Mouse (Mus musculus) adipocyte (in vitro differentiated cells): Measurements from ENCODE around the gene S1pr5.
A peak's percentile ranks its signal among the peaks of the same experiment; 100 is the strongest.
"Not testable (repeated sequence)": the region's sequence is repeated elsewhere in the genome, so short reads cannot be mapped to it uniquely, and the experiment has no call there.

Experiments used
- DNase-seq: peaks from one replicate; pipeline ENCODE4 v3.0.0-alpha.2; 2016; ENCODE audit warnings: low spot score

Gene S1pr5

DNA sequence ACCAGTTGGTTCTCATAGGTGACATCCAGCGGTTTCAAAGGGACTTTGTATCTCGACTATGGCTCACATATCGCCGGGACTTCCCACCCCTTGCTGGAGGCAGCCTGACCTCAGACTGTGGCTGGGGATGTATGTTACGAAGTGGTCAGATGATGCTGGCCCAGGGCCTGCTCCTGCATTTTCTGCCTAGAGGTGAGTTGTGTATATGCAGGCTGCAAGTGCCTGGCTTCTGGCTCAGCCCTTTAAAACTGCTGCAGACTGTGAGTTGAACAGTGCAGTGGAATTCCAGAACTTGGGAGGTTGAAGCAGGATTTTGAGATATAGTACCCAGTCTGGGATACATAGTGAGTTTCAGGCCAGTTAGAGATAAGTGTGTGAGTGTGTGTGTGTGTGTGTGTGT lies 18.6 kb upstream of the S1pr5 start:
- DNase-seq = no peak

DNA sequence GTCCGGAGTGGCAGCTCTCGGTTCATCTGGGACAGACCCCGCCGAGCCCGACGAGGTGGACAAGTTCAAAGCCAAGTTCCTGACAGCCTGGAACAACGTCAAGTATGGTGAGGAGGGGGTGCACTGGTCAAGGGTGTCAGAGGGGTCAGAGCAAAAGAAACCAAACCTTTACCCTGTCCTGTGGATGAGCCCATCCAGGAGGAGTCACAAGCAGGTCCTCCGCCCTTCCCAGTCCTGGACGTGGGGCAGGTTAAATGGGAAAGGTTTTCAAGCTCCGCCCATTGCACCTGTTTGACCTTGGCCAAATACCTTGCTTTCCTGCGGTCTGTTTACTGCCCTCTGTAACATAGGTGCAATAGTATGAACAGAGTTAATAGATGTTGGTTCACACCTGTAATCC lies 17.4 kb upstream of the S1pr5 start:
- no peak for DNase-seq

DNA sequence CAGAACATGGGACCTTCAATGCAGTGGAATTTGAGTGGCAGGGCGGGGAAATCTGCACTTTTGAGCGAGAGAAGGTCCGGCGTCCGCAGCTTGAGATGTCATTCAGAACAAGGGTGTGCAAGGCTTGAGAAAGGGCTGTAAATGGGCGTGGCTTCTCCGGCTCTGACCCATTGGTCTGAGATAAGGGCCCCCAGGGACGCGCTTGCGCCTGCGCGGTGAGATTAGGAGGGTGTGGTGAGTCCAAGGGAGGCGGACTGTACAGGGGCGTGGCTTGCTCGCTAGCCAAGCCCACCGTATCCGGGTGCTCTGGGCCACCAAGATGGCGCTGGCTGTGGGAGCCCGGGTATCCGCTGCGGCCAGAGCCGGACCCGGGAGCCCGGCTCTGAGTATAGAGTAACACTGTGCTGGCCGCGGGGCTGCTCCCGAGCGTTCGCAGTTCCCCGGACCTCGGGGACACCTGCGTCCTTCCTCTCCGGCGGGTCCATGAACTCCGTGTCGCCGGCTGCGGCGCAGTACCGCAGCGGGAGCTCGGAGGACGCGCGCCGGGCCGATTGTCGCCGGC lies 16.8 kb upstream of the S1pr5 start, which contains the start of gene Atg4d:
Gene Atg4d, plus strand, starts transcription at position 294 of the 562 bp plus-strand sequence.
- DNase-seq = peak; percentile 99

DNA sequence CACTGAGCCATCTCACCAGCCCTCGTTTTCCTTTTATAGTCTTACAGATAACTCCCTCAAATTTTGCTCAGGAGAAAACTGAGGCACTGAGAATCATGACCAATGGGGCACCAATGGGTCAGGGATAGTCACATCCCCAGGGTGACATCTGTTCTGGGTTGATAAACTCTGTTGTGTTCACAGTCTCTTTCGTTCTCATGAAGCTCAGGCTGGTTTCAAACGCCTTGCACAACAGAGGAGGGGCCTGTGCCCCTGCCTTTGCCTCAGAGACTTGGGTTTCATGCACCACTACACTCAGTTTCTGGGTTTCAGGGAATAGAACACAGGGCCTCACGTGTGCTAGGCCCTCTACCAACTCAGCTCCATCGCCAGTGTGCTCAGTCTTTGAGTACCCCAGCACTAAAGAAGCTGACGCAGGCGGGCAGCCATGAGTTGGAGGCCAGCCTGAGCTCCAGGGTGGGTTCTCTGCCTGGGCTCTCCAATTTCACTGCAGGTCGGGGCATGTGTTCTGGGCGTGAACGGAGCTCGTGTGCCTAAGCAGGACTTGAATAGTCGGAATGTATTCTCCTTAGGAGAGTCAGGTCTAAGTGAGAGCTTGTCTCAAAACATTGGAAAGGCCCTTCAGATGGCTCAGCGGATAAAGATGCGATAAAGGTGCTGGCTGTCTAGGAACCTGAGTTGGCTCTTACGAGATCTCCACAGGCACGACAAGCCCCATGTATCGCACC lies 16.2 kb upstream of the S1pr5 start:
- DNase-seq = no peak

DNA sequence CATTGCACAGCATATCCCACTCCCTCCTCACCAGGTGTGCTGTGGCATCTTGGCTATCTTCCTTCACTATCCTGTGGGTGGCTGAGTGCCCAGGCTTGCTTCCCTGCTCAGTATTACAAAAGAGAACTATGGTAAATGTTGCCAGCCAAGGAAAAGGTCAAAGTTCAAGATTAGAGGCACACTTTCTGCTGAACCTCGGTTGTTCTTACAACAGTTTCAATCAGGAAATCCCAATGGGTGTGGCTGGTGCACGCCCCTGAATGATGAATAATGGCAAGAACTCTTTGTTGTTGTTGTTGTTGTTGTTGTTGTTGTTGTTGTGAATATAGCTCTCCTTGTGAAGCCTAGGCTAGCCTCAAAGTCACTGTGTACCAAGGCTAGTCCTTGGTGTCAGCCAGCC lies 13.6 kb upstream of the S1pr5 start:
- peak; percentile 61 for DNase-seq

DNA sequence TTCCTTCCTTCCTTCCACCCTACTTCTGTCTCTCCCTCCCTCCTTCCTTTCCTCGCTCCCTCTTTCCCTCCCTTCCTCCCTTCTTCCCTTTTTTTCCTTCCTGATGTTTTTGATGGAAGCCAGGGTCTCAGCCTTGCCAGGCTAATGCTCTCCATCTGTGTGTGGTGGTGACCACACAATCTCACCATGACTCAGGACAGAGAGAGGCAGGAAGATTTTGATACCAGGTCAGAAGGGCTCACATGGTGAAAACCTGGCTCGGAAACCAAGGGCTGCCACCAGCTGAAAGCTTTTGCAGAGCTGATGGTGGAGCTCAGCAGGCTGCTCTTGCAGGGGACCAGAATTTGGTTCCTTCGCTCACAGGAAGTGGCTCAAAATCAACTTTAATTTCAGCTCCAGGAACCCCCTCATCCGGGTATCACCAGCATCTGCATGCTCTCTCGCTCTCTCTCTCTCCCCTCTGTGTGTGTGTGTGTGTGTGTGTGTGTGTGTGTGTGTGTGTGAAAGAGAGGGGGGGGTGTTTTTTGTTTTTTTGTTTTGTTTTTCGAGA lies 12.3 kb upstream of the S1pr5 start:
- DNase-seq = no peak

DNA sequence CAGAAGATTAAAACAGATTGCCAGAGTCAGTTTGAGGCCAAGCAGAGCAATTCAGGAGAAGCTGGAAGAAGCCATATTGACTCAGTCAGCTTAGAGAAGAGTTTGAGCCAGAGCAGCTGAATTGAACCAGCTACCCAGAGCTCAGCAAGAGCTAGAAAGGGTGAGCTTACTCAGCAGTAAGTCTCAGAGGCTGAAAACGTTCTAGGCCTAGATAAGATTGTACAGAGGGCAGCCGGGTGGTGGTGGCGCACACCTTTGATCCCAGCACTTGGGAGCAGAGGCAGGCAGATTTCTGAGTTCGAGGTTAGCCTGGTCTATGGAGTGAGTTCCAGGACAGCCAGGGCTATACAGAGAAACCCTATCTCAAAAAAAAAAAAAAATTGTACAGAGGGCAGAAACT lies 8.1 kb upstream of the S1pr5 start:
- not testable (repeated sequence) for DNase-seq

DNA sequence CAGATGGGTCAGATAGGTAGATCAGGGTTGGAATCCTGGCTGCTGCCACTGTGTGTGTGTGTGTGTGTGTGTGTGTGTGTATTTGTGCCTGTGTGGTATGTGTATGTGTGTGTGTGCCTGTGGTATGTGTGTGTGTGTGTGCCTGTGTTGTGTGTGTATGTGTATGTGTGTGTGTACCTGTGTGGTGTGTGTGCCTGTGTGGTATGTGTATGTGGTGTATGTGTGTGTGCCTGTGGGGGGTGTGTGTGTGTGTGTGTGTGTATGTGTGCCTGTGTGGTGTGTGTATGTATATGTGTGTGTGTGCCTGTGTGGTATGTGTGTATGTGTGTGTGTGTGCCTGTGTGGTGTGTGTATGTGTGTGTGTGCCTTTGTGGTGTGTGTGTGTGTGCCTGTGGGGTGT lies 6.4 kb upstream of the S1pr5 start:
- DNase-seq = no peak

DNA sequence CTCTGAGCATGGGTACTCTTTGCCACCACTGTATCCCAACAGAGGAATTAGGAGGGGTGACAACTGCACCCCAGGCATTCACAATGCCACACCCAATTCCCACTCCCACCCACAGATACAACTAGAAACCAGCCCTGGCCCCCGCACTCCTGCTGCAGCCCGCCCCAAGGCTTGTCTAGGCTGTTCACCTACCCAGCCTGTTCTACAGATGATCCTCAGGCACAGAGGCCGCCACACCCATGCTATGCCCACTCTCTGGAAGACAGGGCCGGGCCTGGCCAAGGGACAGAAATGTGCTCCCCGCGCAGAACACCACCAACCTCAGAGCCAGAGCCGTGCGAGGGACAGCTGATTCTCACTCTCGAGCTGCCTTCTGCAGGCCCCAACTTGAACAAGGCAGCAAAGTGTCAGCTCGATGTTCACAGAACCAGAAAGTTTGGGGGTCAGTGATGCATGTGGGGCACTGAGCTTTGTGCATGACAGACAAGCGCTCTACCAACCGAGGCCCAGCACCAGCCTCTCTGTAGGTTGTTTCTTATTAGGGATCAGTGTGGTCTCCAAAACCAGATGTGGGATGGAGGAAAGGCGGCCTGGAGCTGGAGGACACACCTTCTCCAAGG lies 3.0 kb upstream of the S1pr5 start:
- no peak for DNase-seq

DNA sequence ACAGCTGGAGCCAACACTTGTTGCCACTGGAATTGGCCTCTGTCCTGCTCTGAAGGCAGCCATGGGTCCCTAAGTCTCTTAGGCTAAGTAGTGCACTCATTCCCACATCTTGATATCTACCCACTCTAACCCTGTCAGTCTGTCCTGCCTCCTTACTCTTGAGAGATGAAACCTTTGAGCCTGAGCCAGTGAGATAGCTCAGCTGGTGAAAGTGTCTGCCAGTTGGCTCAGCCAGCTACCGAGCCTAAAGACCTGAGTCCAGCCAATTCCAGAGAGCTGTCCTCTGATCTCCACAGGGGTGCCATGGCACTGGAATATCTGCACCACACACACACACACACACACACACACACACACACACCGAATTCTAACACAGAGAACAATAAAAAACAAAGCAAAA lies 2.3 kb upstream of the S1pr5 start:
- DNase-seq = no peak

DNA sequence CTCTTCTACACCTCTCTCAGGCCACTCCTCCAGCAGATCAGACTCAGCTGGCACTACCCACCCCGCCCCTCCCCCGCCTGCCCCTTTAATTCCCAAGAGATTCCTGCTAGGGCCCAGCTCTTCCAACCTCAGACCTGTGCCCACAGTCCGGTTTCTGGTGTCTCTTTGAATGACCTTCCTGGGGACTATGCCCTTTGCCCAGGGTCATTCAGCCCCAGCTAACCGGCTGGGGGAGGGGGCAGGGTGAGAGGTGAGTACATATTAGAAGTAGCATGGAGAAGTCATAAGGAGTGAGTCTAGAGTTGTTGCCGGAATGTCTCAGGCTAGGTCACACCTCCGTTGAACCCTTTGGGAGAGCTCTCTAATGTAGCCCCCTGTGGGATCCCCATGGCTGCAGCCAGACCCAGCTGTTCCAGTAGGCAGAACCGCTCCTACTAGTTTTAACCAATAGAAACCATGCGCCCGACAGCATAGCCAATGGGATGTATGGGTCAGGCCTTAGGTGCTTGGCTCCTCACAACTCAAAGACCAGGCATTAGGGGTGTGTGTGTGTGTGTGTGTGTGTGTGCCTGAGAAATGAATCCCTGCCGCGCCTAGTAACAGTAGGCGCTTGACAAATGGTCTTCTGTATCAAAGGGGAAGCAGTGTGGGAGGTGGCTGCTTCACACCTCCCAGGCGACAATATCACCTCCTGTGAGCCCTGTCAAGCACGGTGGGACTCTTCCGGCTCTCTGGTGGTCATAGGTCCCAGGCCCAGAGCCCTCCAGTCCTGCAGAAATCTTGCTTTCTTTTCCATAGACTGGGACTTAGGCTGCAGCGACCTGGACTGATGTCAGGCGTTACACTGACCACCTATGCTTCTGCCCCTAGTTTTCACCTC lies 1.6 kb upstream of the S1pr5 start:
- no peak for DNase-seq

DNA sequence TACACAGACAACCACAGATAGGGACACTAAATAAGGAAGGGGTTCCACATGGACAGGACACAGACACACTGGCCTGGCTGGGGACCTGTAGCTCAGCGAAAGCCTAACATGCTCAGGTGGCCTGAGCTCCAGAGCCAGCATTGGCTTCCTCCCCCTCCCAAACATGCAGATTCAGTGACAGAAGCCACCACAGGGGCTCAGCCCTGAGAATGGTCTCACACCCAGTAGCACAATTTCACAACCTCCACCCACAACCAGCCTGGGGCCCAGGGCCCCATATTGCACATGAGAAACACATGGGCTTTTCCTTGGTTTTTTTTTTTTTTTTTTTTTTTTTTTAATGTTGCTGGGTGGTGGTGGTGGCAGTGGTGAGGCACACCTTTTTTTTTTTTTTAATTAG lies 1.9 kb downstream of the S1pr5 start:
- no peak for DNase-seq

DNA sequence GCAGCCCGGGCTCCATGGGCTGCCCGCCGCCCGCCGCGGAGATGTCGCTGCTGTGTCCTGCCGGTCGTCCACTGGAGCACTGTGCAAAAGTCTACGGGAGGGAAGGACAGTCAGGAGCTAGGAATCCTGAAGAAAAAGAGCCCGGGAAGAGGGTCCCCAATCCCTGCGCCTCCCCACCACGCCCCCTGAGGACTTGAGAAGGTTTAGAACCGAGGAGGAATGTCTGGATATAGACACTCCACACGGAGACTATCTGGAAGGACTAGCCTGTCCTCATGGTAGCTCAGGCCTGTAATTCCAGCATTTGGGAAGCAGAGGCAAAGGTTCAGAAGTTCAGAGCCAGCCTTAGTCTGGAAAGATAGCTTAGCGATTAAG lies 3.1 kb downstream of the S1pr5 start:
- no peak for DNase-seq

DNA sequence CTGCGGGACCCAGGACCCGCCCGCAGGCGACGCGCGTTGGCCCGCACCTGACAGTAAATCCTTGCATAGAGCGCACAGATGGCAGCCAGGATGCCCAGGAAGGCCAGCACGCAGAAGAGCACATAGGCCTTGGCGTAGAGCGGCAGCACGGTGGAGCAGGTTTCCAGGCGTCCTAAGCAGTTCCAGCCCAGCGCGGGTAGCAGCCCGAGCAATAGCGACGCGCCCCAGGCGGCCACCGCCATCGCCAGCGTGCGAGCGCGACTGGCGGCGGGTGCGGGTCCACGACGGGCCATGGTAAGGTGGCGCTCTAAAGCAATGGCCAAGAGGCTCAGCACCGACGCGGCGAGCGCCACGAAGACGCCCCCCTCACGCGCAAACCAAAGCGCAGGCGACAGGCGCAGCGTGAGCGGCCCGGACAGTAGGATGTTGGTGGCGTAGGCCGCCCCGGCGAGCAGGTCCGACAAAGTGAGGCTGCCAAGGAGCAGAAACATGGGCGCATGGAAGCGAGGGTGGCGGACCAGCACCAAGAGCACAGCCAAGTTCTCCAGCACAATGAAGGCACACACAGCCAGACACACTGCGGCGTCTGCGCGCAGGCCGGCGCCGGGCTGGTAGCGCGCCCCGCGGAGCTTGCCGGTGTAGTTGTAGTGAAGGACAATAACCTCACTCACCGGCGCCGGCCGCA lies 3.7 kb downstream of the S1pr5 start:
- DNase-seq = no peak

DNA sequence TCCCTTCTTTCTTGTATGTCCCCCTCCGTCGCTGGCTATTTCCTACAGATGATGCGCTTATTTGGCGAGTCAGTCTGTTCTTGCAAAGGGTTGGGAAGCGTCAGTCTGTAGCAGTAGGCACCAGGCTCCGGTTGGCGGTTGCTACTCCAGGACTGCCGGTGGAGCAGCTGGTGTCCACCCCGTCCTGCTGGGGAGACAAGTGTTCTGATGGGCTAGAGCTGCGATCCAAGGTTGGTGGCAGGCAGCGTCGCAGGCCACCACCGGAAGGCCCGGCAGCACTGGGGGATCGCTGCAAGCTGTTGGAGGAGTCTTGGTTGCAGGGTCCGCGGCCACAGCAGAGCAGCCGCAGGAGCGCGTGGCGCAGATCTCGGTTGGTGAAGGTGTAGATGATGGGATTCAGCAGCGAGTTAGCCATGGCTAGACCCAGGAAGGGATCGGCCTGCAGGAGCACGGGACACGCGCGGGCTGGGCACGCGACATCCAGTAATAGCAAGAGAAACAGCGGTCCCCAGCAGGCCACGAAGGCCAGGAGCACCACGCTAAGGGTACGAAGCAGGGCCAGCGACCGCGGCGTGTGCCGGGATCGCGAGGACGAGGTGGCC lies 4.3 kb downstream of the S1pr5 start:
- no peak for DNase-seq

DNA sequence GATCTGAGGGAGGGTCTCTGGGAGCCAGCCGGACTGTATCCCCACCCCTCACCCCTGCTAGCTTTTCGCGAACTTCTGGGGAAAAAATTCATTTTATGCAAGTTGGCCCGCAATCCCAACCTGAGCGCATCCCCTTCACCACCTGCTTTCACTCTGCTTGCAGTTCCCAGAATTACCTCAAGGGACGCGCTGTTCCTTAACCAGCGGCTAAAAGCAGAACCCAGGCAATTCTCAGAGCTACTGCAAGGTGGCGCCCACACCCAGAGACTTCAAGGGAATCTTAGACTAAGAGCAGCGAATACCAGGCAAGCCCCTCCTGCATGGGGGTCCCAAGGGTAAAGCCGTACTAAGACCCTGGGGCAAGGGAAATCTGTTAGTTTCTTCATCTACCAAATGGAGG lies 6.9 kb downstream of the S1pr5 start:
- peak; percentile 53 for DNase-seq

DNA sequence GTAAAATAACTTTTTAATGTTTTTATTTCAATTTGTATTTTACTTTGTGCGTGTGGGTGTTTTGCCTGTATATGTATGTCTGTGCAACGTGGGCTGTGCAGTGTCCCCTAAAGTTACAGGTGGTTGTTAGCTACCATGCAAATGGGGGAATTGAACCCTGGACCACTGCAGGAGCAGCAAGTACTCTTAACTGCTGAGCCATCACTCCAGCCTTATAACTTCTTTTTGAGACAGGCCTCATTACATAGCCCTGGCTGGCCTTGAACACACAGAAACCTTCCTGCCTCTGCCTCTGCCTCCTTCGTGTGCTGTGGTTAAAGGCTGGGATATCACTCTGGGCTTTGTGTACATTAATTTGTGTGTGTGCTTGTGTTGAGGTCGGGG lies 8.8 kb downstream of the S1pr5 start:
- no peak for DNase-seq

DNA sequence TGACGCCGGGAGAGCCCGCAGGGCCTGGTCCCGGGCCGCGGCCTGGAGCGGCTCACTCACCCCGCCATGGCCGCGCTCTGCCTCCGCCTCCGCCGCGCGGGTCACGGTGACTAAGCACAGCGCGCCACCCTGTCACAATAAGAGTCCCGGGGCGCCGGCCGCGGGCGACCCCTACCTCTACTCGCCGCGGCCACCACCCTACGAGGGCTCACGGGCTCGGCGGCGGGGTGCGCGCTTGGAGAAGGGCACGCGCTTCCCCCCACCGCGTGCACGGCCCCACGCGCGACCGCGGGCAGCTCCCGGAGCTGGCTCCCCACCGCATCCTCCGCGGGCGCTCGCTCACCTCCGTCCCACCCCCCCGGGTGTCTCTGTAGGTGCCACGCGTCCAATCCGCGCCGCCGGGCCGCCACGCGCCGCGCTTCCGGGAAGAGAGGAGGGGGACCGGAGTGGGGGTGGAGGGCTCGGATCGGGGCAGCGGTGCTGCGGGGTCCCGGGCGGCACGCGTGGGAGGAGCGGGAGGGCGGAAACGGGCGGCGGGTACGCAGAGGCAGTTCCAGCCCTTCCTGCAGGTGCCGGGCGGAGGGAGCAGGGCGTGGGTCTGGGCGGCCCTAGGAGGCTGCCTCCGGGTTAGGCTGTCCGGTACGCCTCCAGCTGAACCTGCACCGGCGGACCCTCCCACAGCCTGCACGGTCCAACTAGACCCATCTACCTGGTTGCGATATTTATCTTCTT lies 9.3 kb downstream of the S1pr5 start, which contains the start of gene Keap1:
Gene Keap1, minus strand, starts transcription at position 629 of the 732 bp plus-strand sequence.
- peak; percentile 58 for DNase-seq

DNA sequence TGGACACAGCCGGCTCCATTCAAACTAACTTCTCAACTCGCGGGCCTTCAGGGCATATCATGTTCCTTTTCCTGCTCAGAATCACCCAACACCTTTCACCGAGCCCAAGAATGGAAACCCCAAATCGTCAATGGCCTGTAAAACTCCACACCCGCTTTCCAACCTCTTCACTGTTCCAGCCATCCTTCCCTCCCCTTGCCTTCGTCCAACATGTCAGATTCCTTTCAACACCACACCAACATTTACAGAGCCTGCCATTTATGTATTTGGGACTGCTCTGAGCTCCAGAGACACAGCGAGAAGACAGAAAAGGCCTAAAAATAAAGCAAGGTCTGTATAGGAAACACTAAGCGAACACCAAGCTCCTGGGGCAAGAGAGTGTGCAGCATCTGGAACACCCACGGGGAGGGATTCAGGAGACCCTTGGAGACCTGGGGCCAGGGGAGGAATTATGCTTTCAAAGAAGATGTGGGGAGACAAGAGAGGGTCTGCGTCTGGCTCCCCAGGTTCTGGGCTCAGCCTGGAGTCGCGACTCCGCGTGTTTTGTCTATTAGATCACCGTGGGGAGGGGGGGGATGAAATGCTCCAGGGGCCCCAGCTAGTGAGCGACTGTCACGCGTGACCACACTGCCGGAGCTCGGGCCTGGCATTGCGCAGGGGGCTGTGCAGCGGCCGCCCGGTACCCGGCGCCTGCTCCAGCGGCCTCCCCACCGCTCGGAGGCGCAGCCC lies 10.1 kb downstream of the S1pr5 start:
- peak; percentile 72 for DNase-seq
